Mouse (Mus musculus): ENCODE results near the gene Trp53bp1.

The Trp53bp1 gene

GRCm38 (mm10) chr2:121149679-121150078, 121.5 kb downstream of the Trp53bp1 start:
- DNase-seq (ENCODE audit: inconsistent age in 2 of 2, low spot score in 1 of 2) = no peak

Data from adrenal gland, adult (tissue).